Mouse (Mus musculus): ENCODE data around the gene Dnm3. TPM values are rescaled to one million over a fixed set of nuclear protein-coding genes. Genes with fewer than 3 reads are reported as not detected.

The Dnm3 gene
- polyA plus RNA-seq, 1 experiment from 2014 or later, result 59.4 TPM

DNA sequence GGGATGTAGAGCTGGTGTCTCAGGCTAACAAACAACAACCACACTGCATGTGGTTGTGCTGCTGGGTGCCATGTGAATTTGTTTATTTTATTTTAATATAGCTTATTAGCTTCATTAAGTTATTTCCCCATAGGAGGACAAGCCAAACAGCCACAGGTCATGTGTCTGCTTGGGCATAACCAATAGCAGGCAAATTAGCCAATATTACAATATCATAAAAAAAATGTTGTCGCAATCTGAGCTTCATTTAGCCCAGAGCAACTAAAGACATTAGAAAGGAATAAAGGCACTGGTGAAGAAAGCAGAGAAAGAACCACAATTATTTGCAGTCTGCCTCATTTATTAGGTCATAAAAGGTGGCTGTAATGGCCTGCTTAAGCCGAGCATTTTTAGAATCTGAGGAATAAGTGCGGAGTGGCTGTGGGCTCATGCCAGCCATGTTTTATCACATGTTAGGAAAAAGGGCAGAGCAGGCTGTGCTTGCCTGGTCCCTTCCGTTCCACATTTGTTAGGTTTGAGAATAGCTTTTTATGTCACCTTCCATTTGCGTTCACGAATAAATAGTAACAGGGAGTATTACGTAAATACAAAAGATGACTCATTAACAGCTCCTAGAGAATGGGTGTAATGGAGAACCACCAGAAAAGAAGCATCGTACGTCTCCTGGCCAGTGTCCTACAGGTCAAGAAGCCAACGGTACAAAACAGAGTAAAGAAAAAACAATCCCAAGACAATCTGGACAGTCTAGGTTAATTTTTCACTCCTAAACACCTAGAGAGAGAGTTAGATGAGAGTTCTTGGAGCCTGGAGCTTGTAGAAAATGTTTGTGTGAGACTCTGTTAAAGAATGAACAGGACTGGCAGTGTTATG, 376.6 kb downstream of the Dnm3 start:
- H3K9me3 ChIP-seq, result no peaks in the 10 kb centered on the region
- no peak overlapping the region for H3K4me2 ChIP-seq
- no peak overlapping the region for H3K4me3 ChIP-seq
- ATAC-seq (ENCODE audit: low FRiP score, low read depth), result no peak
- H3K36me3 ChIP-seq, result no peaks in the 10 kb centered on the region
- no peaks in the 10 kb centered on the region for H3K27me3 ChIP-seq
- no peaks in the 10 kb centered on the region for H3K4me1 ChIP-seq (replicated peaks)
- no peak overlapping the region for H3K27ac ChIP-seq (replicated peaks)
- WGBS, result 79% methylated on average over 10 of the region's 10 CpGs
- H3K9ac ChIP-seq, result no peak overlapping the region

DNA sequence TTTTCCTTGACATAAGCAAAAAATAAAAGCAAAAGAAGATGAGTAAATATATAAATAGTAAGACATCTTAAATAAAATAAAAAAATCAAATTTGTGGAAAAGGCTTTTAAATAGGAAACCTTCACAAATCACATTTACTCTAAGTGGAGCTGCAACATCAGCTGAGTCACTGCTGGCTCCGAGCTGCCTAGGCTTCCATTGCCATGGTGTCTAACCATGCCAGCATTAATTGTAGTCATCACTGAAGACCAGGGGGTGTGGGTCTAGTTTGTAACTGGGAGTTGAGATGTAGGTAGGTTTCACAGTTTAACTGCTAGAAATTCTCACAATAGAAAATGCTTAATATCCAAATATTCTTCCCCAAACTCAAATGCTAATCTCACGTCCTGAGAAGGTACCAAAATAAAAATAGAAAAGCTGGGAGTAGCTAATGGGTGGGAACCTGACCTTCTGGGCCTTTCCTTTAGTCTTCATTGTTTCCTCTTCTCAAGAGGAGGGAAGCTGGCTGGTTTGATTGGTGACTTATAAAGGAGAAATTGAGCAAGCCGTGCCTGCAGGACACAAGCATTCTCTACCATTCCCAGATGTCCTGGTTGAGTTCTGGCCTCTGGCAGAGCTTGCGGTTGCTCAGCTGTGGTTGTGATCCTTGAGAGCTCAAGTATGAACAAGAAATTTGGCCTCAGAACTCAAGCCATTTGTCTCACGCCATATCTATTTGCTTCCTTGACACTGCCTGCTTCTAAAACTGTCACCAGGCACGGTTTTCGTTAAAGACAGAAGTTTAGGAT, 377.6 kb downstream of the Dnm3 start:
- WGBS, result 81% methylated on average over 7 of the region's 7 CpGs
- Histone ChIP-seq H3K27ac (replicated peaks) (no peak overlapping the region), H3K4me2 (no peak overlapping the region), H3K9me3 (no peaks in the 10 kb centered on the region), H3K36me3 (no peaks in the 10 kb centered on the region), H3K9ac (no peak overlapping the region), H3K4me3 (no peak overlapping the region), H3K4me1 (replicated peaks) (no peaks in the 10 kb centered on the region), H3K27me3 (no peaks in the 10 kb centered on the region)
- no peak for ATAC-seq (ENCODE audit: low FRiP score, low read depth)

DNA sequence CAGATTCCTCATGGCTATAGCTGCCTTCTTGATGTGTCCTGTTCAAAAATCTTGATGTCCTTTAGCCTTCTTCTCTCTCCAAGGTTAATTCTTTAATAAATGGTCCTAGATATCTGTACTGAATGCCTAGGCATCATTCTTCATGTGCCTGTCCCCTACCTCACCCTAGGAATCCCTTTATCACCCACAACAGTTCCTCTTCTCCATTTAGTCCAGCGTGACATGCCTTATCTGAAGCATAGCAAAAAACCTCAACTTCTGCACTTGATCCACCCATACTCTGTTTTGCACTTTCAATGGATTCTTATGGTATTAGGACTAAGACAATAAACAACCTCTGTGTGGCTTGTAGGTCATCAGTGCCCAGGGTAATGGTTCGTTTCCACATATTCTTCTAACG, 378.6 kb downstream of the Dnm3 start:
- no peaks in the 10 kb centered on the region for H3K36me3 ChIP-seq
- H3K4me2 ChIP-seq, result no peak overlapping the region
- WGBS, result 88% methylated on average over 3 of the region's 3 CpGs
- ATAC-seq (ENCODE audit: low FRiP score, low read depth), result no peak
- H3K4me1 ChIP-seq (replicated peaks), result no peaks in the 10 kb centered on the region
- no peaks in the 10 kb centered on the region for H3K27me3 ChIP-seq
- H3K9ac ChIP-seq, result no peak overlapping the region
- no peaks in the 10 kb centered on the region for H3K9me3 ChIP-seq
- no peak overlapping the region for H3K27ac ChIP-seq (replicated peaks)
- H3K4me3 ChIP-seq, result no peak overlapping the region

DNA sequence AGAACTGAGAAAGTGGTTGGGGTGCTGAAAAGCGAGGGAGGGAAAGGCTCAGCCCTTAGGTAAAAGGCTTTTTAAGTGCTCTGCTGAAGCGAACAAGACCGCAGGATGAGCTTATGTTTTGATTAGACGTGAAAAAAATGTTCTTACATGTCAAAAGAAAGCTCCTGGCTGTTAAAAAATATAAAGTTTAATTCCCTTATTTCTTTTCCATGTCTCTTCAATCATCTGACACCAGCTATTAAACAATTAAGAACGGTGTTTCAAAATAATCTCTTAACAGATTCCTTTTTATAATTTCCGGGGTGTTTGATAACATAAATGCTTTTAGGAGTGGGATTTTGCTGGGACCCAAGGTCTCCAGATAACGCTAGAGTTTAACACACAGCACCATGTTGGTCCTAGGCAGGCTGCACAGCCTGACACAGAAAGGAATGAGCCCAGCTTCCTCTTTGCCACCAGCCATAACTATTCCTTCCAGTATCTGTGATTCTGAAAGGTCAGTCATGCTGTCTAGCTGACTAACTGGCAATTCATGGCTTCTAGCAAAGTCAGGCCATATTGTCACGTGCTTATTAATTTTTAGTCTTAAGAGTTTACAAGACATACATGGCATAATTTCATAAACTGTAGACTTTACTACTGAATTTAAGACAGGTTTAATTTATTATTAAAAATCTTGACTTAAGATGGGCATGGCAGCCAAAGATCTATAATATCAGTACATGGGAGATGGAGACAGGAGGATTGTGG, 383.1 kb downstream of the Dnm3 start:
- H3K4me1 ChIP-seq (replicated peaks), result no peaks in the 10 kb centered on the region
- H3K27me3 ChIP-seq, result no peaks in the 10 kb centered on the region
- 90% methylated on average over 8 of the region's 8 CpGs for WGBS
- ATAC-seq (ENCODE audit: low FRiP score, low read depth), result no peak
- no peak overlapping the region for H3K4me2 ChIP-seq
- no peak overlapping the region for H3K9ac ChIP-seq
- no peak overlapping the region for H3K4me3 ChIP-seq
- H3K36me3 ChIP-seq, result no peaks in the 10 kb centered on the region
- no peak overlapping the region for H3K27ac ChIP-seq (replicated peaks)
- no peaks in the 10 kb centered on the region for H3K9me3 ChIP-seq

DNA sequence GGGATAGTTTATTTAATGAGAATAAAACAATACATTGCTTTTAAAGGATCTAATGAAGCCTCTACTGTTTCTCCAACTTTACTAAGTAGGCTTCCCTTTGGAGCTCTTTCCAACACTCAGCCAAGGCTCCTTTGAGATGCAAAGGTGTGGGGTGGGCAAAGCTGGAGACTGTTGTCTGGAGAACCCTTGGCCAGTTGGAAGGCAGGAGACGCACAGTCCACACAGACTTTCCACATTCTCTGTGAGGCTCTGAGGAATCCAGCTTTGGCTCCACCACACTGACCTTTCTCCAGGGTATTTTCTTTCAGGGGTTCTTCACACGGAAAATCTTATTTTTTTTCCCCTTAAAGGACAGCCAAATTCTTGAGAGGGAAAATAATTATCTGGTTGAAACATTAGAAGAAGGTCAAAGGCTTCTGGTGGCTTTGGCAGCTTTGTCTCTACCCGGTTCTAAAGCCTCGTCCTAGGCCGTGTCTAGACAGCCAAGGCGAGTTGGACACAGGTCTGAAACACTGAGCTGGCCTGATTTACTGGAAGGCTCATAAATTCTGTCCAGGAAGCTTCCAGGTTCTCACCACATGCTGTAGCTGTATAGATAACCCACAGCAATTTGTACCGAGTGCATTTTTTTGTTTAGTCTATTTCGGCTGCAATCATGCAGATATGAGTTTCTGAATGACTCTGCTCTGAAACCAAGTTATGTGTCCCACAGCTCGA, 383.9 kb downstream of the Dnm3 start:
- WGBS, result 75% methylated on average over 9 of the region's 9 CpGs
- Histone ChIP-seq H3K36me3 (no peaks in the 10 kb centered on the region), H3K4me3 (no peak overlapping the region), H3K9ac (no peak overlapping the region), H3K9me3 (no peaks in the 10 kb centered on the region), H3K27ac (replicated peaks) (no peak overlapping the region), H3K27me3 (no peaks in the 10 kb centered on the region), H3K4me1 (replicated peaks) (no peaks in the 10 kb centered on the region), H3K4me2 (no peak overlapping the region)
- ATAC-seq (ENCODE audit: low FRiP score, low read depth), result no peak

DNA sequence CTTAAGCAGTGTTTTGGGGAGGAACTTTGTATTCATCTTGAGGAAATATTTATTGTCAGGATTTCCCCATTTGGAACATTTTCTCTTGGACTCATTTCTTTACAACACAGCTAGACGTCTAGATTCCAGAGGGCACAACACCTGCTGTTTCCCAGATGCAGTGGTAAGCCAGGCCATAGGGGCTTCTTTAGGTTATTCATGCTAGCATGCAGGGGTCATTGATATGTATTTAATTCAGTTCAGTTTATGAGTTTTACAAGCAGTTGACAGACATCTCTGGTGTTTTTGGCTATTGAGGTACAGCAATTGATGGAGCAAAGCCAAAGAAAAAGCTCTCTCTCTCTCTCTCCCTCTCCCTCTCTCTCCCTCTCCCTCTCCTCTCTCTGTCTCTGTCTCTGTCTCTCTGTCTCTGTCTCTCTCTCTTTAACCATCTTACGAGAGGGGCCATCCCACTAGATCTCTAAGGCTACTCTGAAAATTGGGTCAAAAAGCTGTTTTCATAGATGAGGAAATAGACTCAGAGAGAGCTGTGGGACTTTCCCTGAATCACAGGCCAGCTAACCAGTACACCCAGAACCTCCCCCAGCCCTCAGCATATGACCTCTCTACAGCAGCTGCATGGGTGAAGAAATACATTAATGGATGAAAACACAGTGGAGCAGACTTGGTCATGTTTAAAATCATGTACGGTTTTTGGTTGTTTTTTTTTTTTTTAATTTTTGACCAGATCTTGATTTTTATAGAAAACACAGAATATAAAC, 384.8 kb downstream of the Dnm3 start:
- 75% methylated on average over 3 of the region's 3 CpGs for WGBS
- no peaks in the 10 kb centered on the region for H3K9me3 ChIP-seq
- no peak overlapping the region for H3K4me3 ChIP-seq
- no peak overlapping the region for H3K27ac ChIP-seq (replicated peaks)
- H3K4me1 ChIP-seq (replicated peaks), result no peaks in the 10 kb centered on the region
- no peak overlapping the region for H3K4me2 ChIP-seq
- ATAC-seq (ENCODE audit: low FRiP score, low read depth), result no peak
- H3K27me3 ChIP-seq, result no peaks in the 10 kb centered on the region
- no peaks in the 10 kb centered on the region for H3K36me3 ChIP-seq
- no peak overlapping the region for H3K9ac ChIP-seq

DNA sequence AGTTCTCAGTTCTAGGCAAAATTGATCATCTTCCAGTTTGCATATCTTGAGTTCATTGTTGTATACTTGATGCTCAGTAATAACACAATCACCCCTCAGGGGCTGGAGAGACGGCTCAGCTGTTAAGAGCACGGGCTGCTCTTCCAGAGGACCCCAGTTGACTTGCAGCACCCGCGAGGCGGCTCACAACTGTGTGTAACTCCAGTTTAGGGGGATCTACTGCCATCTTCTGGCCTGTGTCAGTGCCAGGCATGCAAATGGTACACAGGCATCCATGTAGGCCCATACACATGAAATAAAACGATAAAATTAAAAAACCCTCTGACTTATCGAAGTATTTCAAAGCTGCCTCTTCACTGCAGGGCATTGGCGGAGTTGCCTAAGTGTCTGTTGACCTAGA, 385.4 kb downstream of the Dnm3 start:
- whole genome bisulfite sequencing, result 86% methylated on average over 8 of the region's 8 CpGs
- ATAC-seq (ENCODE audit: low FRiP score, low read depth), result no peak
- H3K27ac ChIP-seq (replicated peaks), result no peak overlapping the region

DNA sequence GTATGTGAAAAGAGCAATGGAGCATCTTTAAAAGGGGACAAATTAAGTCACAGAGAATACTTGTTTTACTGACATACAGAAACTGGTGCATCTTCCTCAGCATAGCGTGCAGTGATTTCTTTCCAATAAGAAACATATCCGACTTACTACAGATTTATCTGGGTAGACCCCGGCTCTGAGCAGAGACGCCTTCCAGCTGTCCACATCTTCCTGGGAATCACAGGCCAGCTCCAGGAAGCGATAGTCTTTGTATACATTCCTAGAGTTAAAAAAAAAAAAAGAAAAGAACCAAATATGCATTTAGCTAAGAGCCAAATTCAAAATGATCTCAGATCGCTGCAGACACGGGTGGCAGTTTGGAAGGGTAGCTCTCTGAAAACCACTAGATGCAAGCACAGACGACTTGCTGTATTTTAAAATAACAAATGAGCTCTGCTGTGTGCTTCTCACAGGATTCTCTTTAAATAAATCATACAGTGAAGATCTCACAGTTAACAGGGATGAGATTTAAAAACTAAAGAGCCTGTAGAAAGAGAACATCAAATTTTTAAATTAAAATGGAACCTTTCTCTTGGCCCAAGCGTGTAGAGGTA, 393.9 kb downstream of the Dnm3 start:
- Histone ChIP-seq H3K9ac (no peak overlapping the region), H3K9me3 (no peaks in the 10 kb centered on the region), H3K27me3 (no peaks in the 10 kb centered on the region), H3K27ac (replicated peaks) (no peak overlapping the region), H3K4me1 (replicated peaks) (no peaks in the 10 kb centered on the region), H3K4me3 (no peak overlapping the region), H3K4me2 (no peak overlapping the region), H3K36me3 (no peaks in the 10 kb centered on the region)
- no peak for ATAC-seq (ENCODE audit: low FRiP score, low read depth)
- 67% methylated on average over 9 of the region's 9 CpGs for WGBS

More for the DNA sequence above, 385.4 kb downstream of the Dnm3 start:
- H3K4me2 ChIP-seq, result no peak overlapping the region
- no peak overlapping the region for H3K9ac ChIP-seq
- no peaks in the 10 kb centered on the region for H3K27me3 ChIP-seq
- no peak overlapping the region for H3K4me3 ChIP-seq
- no peaks in the 10 kb centered on the region for H3K9me3 ChIP-seq
- H3K36me3 ChIP-seq, result no peaks in the 10 kb centered on the region
- H3K4me1 ChIP-seq (replicated peaks), result no peaks in the 10 kb centered on the region

DNA sequence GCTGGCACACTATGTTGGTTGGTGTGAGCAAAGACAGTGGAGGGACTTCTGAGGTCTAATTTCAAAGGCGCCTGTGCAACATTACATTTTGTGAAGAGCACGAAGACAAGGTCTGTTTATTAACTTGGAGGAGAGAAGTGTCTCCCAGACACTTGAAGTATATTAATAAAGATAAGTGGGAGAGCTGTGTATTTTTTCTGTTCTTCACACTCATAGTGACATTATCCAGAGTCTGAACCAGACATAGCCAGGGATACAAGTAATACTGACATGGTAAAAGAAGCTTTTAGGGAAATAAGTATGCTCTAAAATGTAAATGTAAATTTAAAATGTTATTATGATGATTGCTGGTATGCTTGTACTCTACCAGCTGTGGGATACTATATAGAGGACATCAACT, 394.5 kb downstream of the Dnm3 start:
- Histone ChIP-seq H3K27ac (replicated peaks) (no peak overlapping the region), H3K4me1 (replicated peaks) (no peaks in the 10 kb centered on the region), H3K4me2 (no peak overlapping the region), H3K9me3 (no peaks in the 10 kb centered on the region), H3K27me3 (no peaks in the 10 kb centered on the region), H3K36me3 (no peaks in the 10 kb centered on the region), H3K4me3 (no peak overlapping the region), H3K9ac (no peak overlapping the region)
- 85% methylated on average over 2 of the region's 2 CpGs for WGBS
- no peak for ATAC-seq (ENCODE audit: low FRiP score, low read depth)

DNA sequence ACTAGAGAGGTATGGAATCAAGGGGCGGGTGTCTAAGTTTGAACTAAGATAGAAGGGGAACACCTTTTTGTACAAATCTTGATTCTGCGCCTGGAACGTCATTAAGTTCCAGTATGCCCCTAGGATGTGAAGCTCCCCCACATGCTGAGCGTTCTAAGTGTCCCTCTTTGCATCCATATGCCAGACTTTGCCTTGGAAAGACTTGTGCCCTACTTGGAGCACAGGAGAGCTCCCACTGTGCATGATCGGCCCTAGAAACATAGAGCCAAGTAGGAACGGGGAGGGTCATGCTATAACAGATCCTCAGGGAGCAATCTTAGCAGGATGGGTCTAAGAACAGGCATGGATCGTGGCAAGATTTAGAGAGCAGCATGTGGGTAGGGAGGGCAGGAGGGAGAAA, 395.1 kb downstream of the Dnm3 start:
- no peaks in the 10 kb centered on the region for H3K9me3 ChIP-seq
- no peak overlapping the region for H3K9ac ChIP-seq
- no peak overlapping the region for H3K4me3 ChIP-seq
- no peak overlapping the region for H3K27ac ChIP-seq (replicated peaks)
- H3K27me3 ChIP-seq, result no peaks in the 10 kb centered on the region
- WGBS, result 73% methylated on average over 7 of the region's 7 CpGs
- H3K36me3 ChIP-seq, result no peaks in the 10 kb centered on the region
- no peak for ATAC-seq (ENCODE audit: low FRiP score, low read depth)
- no peaks in the 10 kb centered on the region for H3K4me1 ChIP-seq (replicated peaks)
- no peak overlapping the region for H3K4me2 ChIP-seq

Measured in hindbrain, embryonic 15.5 days (tissue).